Mouse (Mus musculus) kidney, embryonic 14.5 days (tissue): ENCODE measurements around the gene Evi5. TPM values are rescaled to one million over a fixed set of nuclear protein-coding genes. Genes with fewer than 3 reads are reported as not detected.

Experiments
- ATAC-seq: fragments of 200-750 bp; cut with Nextera tagmentation; 2 replicates; pipeline ENCODE4 v1.8.0; 2017; ENCODE audit warnings: moderate number of reproducible peaks, mild to moderate bottlenecking, moderate TSS enrichment, moderate library complexity; ENCODE audit not compliant: low FRiP score, low TSS enrichment
- H3K27ac ChIP-seq: fragments of 300-500 bp; sonication (generic); 2 replicates; pipeline ENCODE4 v1.5.1; 2014; ENCODE audit warnings: low read depth, mild to moderate bottlenecking, low read length, moderate library complexity, mixed read lengths
- H3K27me3 ChIP-seq: fragments of 300-500 bp; sonication (generic); 2 replicates; pipeline ENCODE4 v1.6.1; 2014; ENCODE audit warnings: mild to moderate bottlenecking, low read length; ENCODE audit not compliant: control insufficient read depth, insufficient read depth
- H3K36me3 ChIP-seq: fragments of 300-500 bp; sonication (generic); 2 replicates; pipeline ENCODE4 v1.6.1; 2014; ENCODE audit warnings: low read length, mixed read lengths; ENCODE audit not compliant: control insufficient read depth, insufficient read depth
- H3K4me1 ChIP-seq: fragments of 300-500 bp; sonication (generic); 2 replicates; pipeline ENCODE4 v1.6.1; 2014; ENCODE audit warnings: low read length, mixed read lengths; ENCODE audit not compliant: control insufficient read depth, insufficient read depth
- H3K4me2 ChIP-seq: fragments of 300-500 bp; sonication (generic); replicated peaks from 2 replicates; pipeline ENCODE4 v1.6.1; 2014; ENCODE audit warnings: low read depth, mild to moderate bottlenecking, low read length
- H3K4me3 ChIP-seq: fragments of 300-500 bp; sonication (generic); 2 replicates; pipeline ENCODE4 v1.5.1; 2014; ENCODE audit warnings: mild to moderate bottlenecking, low read length
- H3K9ac ChIP-seq: fragments of 300-500 bp; sonication (generic); 2 replicates; pipeline ENCODE4 v1.6.1; 2014; ENCODE audit warnings: low read depth, mild to moderate bottlenecking, low read length, moderate library complexity
- H3K9me3 ChIP-seq: fragments of 300-500 bp; sonication (generic); 2 replicates; pipeline ENCODE4 v1.6.1; 2016; ENCODE audit warnings: low read length; ENCODE audit not compliant: control insufficient read depth
- WGBS: fragments of 180-500 bp; shearing (Covaris S2); extraction: QIAGEN DNeasy Blood & Tissue Kit; methylation state at CpG from one replicate; pipeline ENCODE4 v1.1.7; 2014; 5-methylcytosine and 5-hydroxymethylcytosine counted together
- polyA plus RNA-seq: library from polyadenylated mRNA; unstranded; fragments of >200 nt; fragmentation: Nextera tagmentation; extraction: Ambion mirVana; gene quantifications from 2 replicates; pipeline ENCODE4 v1.2.1, GENCODE M21; 2014

Gene Evi5
- polyA plus RNA-seq, 1 experiment from 2014 or later, result 74.6 TPM

DNA sequence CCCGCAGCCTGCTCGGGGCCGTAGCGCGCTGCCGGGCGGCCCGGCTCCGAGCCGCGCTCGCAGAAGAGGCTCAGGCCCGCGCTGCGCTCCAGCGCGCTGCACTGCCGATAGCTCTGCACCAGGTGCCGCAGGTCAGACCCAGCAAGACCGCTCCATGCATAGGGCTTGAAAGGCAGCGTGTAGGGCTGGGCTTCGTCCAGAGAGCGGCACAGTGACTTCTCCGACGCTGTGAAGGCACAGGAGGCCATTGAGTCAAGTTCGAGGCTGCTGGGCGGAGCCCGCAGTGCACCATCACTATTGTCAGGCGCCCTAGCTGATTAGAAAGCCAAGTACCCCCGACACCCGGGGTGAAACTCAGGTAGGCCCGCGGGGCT, 153.3 kb downstream of the Evi5 start:
- Histone ChIP-seq H3K4me1 (peaks cover 32% of the 10 kb centered on the region), H3K36me3 (no peaks in the 10 kb centered on the region), H3K4me2 (peak overlapping the region; percentile 48), H3K9me3 (no peaks in the 10 kb centered on the region), H3K4me3 (peak overlapping the region; percentile 32), H3K27ac (no peak overlapping the region), H3K9ac (0 out of 2 replicates have a peak overlapping the region, but pooled peaks have one; percentile 18), H3K27me3 (peaks cover 93% of the 10 kb centered on the region)
- under 1% methylated on average over 33 of the region's 33 CpGs for WGBS
- ATAC-seq, result 0 out of 2 replicates have a peak, but pooled peaks have one; percentile 37

DNA sequence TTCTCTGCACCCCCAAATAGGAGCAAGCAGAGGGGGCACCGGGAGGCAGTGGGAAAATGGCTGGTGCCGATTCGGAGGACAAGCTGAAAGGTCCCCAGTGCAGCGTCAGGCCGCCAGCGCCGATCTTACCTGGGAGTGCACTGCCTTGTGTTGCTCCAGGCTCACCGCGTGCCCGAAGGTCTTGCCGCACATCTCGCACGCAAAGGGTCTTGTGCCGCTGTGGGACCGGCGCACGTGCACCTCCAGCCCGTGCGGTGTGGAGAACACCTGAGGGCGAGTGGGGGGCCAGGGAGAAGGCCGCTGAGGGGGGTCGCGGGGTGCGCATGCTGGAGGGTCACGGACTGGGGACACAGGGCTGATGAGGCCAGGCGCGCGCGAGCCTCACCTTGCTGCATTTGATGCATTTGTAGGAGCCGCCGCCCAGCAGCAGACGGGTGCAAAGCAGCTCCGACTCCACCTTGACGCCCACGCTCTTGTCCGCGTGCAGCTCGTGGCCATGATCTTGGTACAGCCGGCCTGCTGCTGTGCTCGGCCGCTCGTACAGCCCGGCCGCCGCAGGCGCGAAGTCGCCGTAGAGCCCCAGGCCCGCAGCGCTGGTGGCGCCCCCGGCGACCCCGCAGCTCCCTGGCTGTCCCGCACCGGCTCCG, 153.8 kb downstream of the Evi5 start:
- H3K9ac ChIP-seq, result 0 out of 2 replicates have a peak overlapping the region, but pooled peaks have one; percentile 18
- H3K27me3 ChIP-seq, result peaks cover 93% of the 10 kb centered on the region
- peak overlapping the region; percentile 32 for H3K4me3 ChIP-seq
- peak overlapping the region; percentile 48 for H3K4me2 ChIP-seq
- H3K27ac ChIP-seq, result no peak overlapping the region
- no peaks in the 10 kb centered on the region for H3K9me3 ChIP-seq
- WGBS, result 2% methylated on average over 52 of the region's 58 CpGs
- 0 out of 2 replicates have a peak, but pooled peaks have one; percentile 16 for ATAC-seq
- peaks cover 28% of the 10 kb centered on the region for H3K4me1 ChIP-seq
- no peaks in the 10 kb centered on the region for H3K36me3 ChIP-seq

DNA sequence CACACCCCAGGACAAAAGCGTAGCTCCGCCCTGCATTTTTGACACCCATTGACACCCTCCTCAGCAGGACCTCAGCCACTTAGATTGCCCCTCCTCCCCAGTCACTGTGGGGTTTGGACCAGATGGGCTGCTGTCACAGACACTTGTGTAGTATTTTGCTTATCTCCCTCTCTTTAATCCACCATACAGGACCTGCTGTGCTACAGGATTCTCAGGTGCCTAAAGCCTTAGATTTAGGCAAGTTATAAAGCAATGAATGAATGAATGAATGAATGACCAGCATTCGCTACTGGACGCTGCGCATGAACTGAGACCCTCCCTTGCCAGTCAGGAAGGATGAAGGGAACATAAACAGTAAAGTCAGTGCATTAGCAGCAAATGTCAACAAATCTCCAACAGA, 154.4 kb downstream of the Evi5 start:
- H3K4me1 ChIP-seq, result peaks cover 22% of the 10 kb centered on the region
- no peak overlapping the region for H3K4me2 ChIP-seq
- H3K4me3 ChIP-seq, result no peak overlapping the region
- peaks cover 89% of the 10 kb centered on the region for H3K27me3 ChIP-seq
- H3K27ac ChIP-seq, result no peak overlapping the region
- no peaks in the 10 kb centered on the region for H3K9me3 ChIP-seq
- ATAC-seq, result no peak
- H3K9ac ChIP-seq, result no peak overlapping the region
- 5% methylated on average over 5 of the region's 5 CpGs for WGBS
- H3K36me3 ChIP-seq, result no peaks in the 10 kb centered on the region

DNA sequence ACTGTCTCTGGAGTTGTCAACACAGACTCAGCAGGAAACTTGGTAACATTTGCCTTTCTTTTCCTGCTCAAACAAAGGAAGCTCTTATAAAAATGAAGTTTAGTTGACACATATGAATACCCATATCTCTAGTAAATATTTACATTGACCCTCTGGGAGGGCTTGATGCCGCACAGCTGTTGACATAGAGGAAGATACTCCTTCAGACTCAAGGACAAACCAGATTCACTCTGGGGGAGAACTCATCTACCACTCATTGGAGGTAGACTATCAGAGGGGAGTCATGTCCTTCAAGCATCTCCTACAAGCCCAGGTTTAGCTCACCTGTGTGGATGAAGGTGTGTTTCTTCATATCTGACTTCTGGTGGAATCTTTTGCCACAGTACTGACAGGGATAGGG, 155.1 kb downstream of the Evi5 start:
- peaks cover 15% of the 10 kb centered on the region for H3K4me1 ChIP-seq
- peaks cover 86% of the 10 kb centered on the region for H3K27me3 ChIP-seq
- ATAC-seq, result no peak
- H3K4me3 ChIP-seq, result no peak overlapping the region
- no peak overlapping the region for H3K9ac ChIP-seq
- no peaks in the 10 kb centered on the region for H3K36me3 ChIP-seq
- H3K4me2 ChIP-seq, result no peak overlapping the region
- H3K27ac ChIP-seq, result no peak overlapping the region
- 33% methylated on average over 1 of the region's 1 CpGs for WGBS
- H3K9me3 ChIP-seq, result no peaks in the 10 kb centered on the region

DNA sequence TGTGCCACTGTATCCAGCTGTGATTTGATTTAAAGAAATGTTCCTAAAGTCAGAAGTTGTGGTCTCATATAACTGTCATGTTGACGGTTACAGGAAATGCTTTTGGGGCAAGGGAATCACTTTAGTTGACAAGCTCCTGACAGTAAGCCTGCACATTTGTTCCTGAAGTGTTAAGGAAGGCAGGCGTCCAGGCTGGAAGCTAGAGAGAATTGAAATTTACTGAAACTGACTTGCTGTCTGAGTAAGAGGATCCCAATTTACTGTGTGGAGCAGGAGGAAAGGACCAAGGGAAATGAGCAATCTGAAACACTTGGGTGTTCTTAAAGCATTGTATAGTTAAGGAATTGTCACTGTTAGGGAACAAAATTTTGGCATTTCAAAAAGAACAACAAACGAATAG, 155.7 kb downstream of the Evi5 start:
- peaks cover 86% of the 10 kb centered on the region for H3K27me3 ChIP-seq
- H3K4me3 ChIP-seq, result no peak overlapping the region
- ATAC-seq, result no peak
- WGBS, result 6% methylated on average over 3 of the region's 3 CpGs
- no peak overlapping the region for H3K27ac ChIP-seq
- H3K4me1 ChIP-seq, result peaks cover 15% of the 10 kb centered on the region
- no peaks in the 10 kb centered on the region for H3K9me3 ChIP-seq
- no peak overlapping the region for H3K9ac ChIP-seq
- H3K4me2 ChIP-seq, result no peak overlapping the region
- no peaks in the 10 kb centered on the region for H3K36me3 ChIP-seq

DNA sequence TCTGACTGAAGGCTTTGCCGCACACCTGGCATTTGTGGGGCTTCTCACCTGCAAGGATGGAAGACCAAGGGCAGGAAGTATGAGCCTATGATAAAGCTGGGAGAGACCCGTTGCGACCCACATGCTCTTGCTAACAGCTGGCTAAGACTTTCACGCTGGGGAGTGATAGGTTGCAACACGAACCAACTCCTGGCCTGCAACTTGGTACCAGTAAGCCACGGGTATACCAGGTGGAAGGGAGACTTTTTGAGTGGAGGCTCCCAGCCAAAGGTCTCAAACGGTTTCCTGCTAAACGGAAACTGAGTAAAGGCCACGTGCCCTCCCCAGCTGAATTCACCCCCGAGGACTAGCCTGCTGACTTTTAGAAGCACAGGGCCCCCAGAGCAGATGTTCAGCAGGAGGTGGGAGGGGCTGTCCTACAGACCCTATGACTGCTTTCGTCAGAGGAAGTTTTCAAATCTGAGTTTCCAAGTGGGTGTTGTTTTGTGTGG, 157.0 kb downstream of the Evi5 start:
- H3K9ac ChIP-seq, result no peak overlapping the region
- H3K4me2 ChIP-seq, result no peak overlapping the region
- no peak overlapping the region for H3K27ac ChIP-seq
- H3K27me3 ChIP-seq, result peaks cover 85% of the 10 kb centered on the region
- WGBS, result 9% methylated on average over 11 of the region's 11 CpGs
- H3K4me3 ChIP-seq, result no peak overlapping the region
- H3K36me3 ChIP-seq, result no peaks in the 10 kb centered on the region
- H3K9me3 ChIP-seq, result no peaks in the 10 kb centered on the region
- peaks cover 11% of the 10 kb centered on the region for H3K4me1 ChIP-seq
- no peak for ATAC-seq

DNA sequence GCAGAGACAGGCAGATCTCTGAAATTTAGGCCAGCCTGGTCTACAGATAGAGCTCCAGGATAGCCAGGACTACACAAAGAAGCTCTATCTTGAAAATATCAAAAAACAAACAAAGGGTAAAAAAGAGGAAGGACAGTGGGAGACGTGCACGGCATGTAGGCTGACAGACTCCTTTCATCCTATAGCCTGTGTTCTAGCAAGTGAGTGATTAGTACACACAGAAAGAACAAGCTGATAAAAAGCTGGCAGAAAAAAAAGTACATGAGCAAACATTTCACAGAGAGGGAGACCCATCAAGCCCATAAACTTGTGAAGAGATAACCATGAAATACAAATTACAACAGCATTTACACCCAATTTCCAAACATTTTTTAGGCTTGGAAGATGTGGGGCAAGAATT, 163.2 kb downstream of the Evi5 start:
- Histone ChIP-seq H3K27ac (no peak overlapping the region), H3K36me3 (no peaks in the 10 kb centered on the region), H3K27me3 (peaks cover 54% of the 10 kb centered on the region), H3K4me3 (no peak overlapping the region), H3K4me2 (no peak overlapping the region), H3K4me1 (no peaks in the 10 kb centered on the region), H3K9me3 (no peaks in the 10 kb centered on the region), H3K9ac (no peak overlapping the region)
- no peak for ATAC-seq
- WGBS, result 76% methylated on average over 2 of the region's 2 CpGs

DNA sequence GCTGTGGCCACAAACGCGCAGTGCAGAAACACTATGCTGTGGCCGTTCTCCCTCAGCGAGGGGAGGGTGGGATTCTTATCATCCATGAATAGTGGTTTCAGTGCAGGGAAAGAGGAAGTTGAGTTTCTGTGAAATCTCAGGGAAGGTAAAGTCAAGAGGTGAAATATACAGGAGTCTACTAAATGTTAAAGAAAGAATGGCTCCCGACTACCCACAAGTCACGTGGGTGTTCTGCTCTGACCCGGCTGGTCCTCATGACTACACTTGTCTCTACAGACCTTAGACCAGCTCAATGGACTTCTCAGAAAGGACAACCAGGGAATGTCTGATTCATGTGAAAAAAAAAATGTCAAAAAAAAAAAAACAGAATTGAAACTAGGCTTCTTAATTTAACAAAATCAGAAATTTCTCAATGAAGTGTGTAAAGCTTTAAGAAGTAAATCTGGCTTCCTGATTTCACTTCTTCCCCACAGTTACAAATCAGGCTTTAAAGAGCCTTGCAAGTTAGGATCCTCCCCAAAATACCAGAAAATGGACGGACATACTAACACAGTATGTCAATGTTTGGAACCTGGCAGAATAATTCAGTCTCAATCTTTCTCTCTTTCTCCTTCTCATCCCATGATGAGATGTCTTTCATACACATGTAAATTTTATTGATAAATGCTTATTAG, 166.6 kb downstream of the Evi5 start:
- WGBS, result 84% methylated on average over 8 of the region's 8 CpGs
- ATAC-seq, result no peak

DNA sequence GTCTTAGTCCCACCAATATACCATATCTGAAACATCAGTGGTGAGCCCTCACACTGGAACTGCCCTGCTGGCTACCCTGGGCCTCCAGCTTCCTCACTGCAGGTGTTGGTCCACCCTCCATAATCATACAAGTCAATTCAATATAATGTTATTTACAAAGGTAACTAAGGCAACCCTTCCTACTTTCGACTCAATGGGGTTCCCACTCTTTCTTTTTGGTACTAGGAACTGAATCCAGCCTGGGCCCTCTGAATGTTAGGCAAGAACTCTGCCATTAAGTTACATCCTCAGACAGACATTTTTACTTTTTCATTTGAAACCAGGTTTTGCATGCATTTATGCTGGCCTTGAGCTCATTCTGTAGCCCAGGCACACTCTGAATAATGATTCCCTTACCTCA, 168.6 kb downstream of the Evi5 start:
- H3K4me3 ChIP-seq, result no peak overlapping the region
- no peak overlapping the region for H3K4me2 ChIP-seq
- H3K27ac ChIP-seq, result no peak overlapping the region
- H3K36me3 ChIP-seq, result no peaks in the 10 kb centered on the region
- 79% methylated on average over 1 of the region's 1 CpGs for WGBS
- no peaks in the 10 kb centered on the region for H3K9me3 ChIP-seq
- H3K4me1 ChIP-seq, result no peaks in the 10 kb centered on the region
- no peak overlapping the region for H3K9ac ChIP-seq
- H3K27me3 ChIP-seq, result peaks cover 17% of the 10 kb centered on the region; the same call in 1 of the 2 replicates
- ATAC-seq, result no peak

More for the DNA sequence above, 166.6 kb downstream of the Evi5 start:
- Histone ChIP-seq H3K9ac (no peak overlapping the region), H3K4me2 (no peak overlapping the region), H3K9me3 (no peaks in the 10 kb centered on the region), H3K27ac (no peak overlapping the region), H3K4me3 (no peak overlapping the region), H3K27me3 (peaks cover 27% of the 10 kb centered on the region; the same call in 1 of the 2 replicates), H3K36me3 (no peaks in the 10 kb centered on the region), H3K4me1 (no peaks in the 10 kb centered on the region)
